Comparison of ENCODE assay signal across 9 mouse cellular contexts in genomic region chr9:75280814-75281213, GRCm38 (mm10). TPM values are rescaled to one million over a fixed set of nuclear protein-coding genes. Genes with fewer than 3 reads are reported as not detected.
DNase-seq lines count a peak whose midpoint lies in the region; ATAC-seq and TF ChIP-seq lines count a peak whose summit lies in the region.
"Had no signal": no experiment of that assay in that cellular context is flagged by ENCODE, and none has a peak within 500 bp of the region (broad histone marks: within the 10 kb centered on the region; RNA-seq: fewer than 3 reads in every experiment).

No protein-coding gene starts in this region.

- no peaks in the 10 kb centered on the region for H3K9me3 ChIP-seq in hindbrain, postnatal 0 days (ENCODE audit: low read length)
- H3K9me3 ChIP-seq in hindbrain, embryonic 14.5 days (ENCODE audit: control insufficient read depth, low read length), result no peaks in the 10 kb centered on the region
- no peaks in the 10 kb centered on the region for H3K9me3 ChIP-seq in embryonic facial prominence, embryonic 14.5 days (ENCODE audit: control insufficient read depth, low read length)
- H3K9me3 ChIP-seq: neural tube, embryonic 12.5 days had no signal

- 44% methylated on average over 5 of the region's 5 CpGs for WGBS in hindbrain, postnatal 0 days
- WGBS in hindbrain, embryonic 14.5 days, result 50% methylated on average over 5 of the region's 5 CpGs
- WGBS in embryonic facial prominence, embryonic 14.5 days, result 48% methylated on average over 5 of the region's 5 CpGs

- H3K79me3 ChIP-seq in C2C12 (ENCODE audit: low read depth), result no peaks in the 10 kb centered on the region

- no peaks in the 10 kb centered on the region for H3K4me1 ChIP-seq in hindbrain, postnatal 0 days (ENCODE audit: insufficient read depth, low read length)
- no peaks in the 10 kb centered on the region for H3K4me1 ChIP-seq in hindbrain, embryonic 14.5 days (replicated peaks; ENCODE audit: control insufficient read depth, insufficient read depth, low read length)
- no peaks in the 10 kb centered on the region for H3K4me1 ChIP-seq in embryonic facial prominence, embryonic 14.5 days (ENCODE audit: control insufficient read depth, insufficient read depth, low read length)
- H3K4me1 ChIP-seq: neural tube, embryonic 12.5 days had no signal

- H3K4me3 ChIP-seq in hindbrain, postnatal 0 days (ENCODE audit: low read length), result no peak overlapping the region
- H3K4me3 ChIP-seq in hindbrain, embryonic 14.5 days (replicated peaks; ENCODE audit: low read length), result no peak overlapping the region
- no peak overlapping the region for H3K4me3 ChIP-seq in C2C12 (ENCODE audit: insufficient read depth, poor library complexity, severe bottlenecking)
- no peak overlapping the region for H3K4me3 ChIP-seq in embryonic facial prominence, embryonic 14.5 days (ENCODE audit: low read depth, low read length)
- H3K4me3 ChIP-seq: neural tube, embryonic 12.5 days had no signal

- H3K4me2 ChIP-seq in hindbrain, postnatal 0 days (ENCODE audit: low read depth, low read length), result no peak overlapping the region
- H3K4me2 ChIP-seq in hindbrain, embryonic 14.5 days (replicated peaks), result no peak overlapping the region
- H3K4me2 ChIP-seq in embryonic facial prominence, embryonic 14.5 days (ENCODE audit: low read depth, low read length), result no peak overlapping the region
- H3K4me2 ChIP-seq: neural tube, embryonic 12.5 days had no signal

- intact Hi-C loops in left cerebral cortex, postnatal 4 days (cut with DNase I), result loop anchor here (5.0 kb wide), 1 partner anchor 231 kb away; no protein-coding TSS in a partner anchor

- H3ac ChIP-seq in C2C12 (ENCODE audit: control insufficient read depth, insufficient read length, low read depth), result no peak overlapping the region

- no peaks in the 10 kb centered on the region for H3K79me2 ChIP-seq in C2C12 (ENCODE audit: control insufficient read depth, insufficient read depth)

- ATAC-seq in hindbrain, postnatal 0 days, result no peak
- ATAC-seq in hindbrain, embryonic 14.5 days (ENCODE audit: low FRiP score), result no peak
- no peak for ATAC-seq in embryonic facial prominence, embryonic 14.5 days (ENCODE audit: low read depth)

- peak; percentile 62 for DNase-seq in hindbrain, postnatal 0 days (ENCODE audit: low spot score)
- no peak for DNase-seq in hindbrain, embryonic 14.5 days (ENCODE audit: low spot score)
- peak; percentile 64 for DNase-seq in adrenal gland, adult 2 months
- peak; percentile 24 for DNase-seq in embryonic facial prominence, embryonic 14.5 days (ENCODE audit: low spot score)
- DNase-seq in left cerebral cortex, postnatal 4 days, result peak; percentile 53
- peak; percentile 57 for DNase-seq in skeletal muscle tissue, adult 2 months (ENCODE audit: low read depth, low spot score)
- DNase-seq in urinary bladder, postnatal 25 days (ENCODE audit: low spot score), result no peak

- H3K27ac ChIP-seq in hindbrain, postnatal 0 days, result no peak overlapping the region
- H3K27ac ChIP-seq in hindbrain, embryonic 14.5 days, result no peak overlapping the region
- H3K27ac ChIP-seq in embryonic facial prominence, embryonic 14.5 days (replicated peaks; ENCODE audit: low read depth, low read length), result no peak overlapping the region
- H3K27ac ChIP-seq: neural tube, embryonic 12.5 days had no signal

- H3K27me3 ChIP-seq in hindbrain, postnatal 0 days (ENCODE audit: insufficient read depth, low read length), result no peaks in the 10 kb centered on the region
- H3K27me3 ChIP-seq in hindbrain, embryonic 14.5 days (ENCODE audit: control insufficient read depth, insufficient read depth, low read length), result no peaks in the 10 kb centered on the region
- H3K27me3 ChIP-seq in C2C12 (ENCODE audit: control insufficient read depth, insufficient read depth, insufficient read length), result peaks cover 21% of the 10 kb centered on the region
- no peaks in the 10 kb centered on the region for H3K27me3 ChIP-seq in embryonic facial prominence, embryonic 14.5 days (replicated peaks; ENCODE audit: control insufficient read depth, insufficient read depth, low read length)
- H3K27me3 ChIP-seq: neural tube, embryonic 12.5 days had no signal

- peak; percentile 56 for TF ChIP-seq CTCF in hindbrain, postnatal 0 days (IDR thresholded peaks at IDR 0.05; ENCODE audit: low read depth)
- TF ChIP-seq CTCF in C2C12 (IDR thresholded peaks at IDR 0.05; ENCODE audit: control insufficient read depth, insufficient read depth, insufficient read length), result peak; percentile 5

- no peak overlapping the region for H3K9ac ChIP-seq in hindbrain, postnatal 0 days (replicated peaks; ENCODE audit: low read length)
- H3K9ac ChIP-seq in hindbrain, embryonic 14.5 days, result no peak overlapping the region
- no peak overlapping the region for H3K9ac ChIP-seq in embryonic facial prominence, embryonic 14.5 days (ENCODE audit: low read depth, low read length)
- H3K9ac ChIP-seq: neural tube, embryonic 12.5 days had no signal

- no peaks in the 10 kb centered on the region for H3K36me3 ChIP-seq in hindbrain, postnatal 0 days (ENCODE audit: insufficient read depth, low read length)
- no peaks in the 10 kb centered on the region for H3K36me3 ChIP-seq in hindbrain, embryonic 14.5 days (replicated peaks; ENCODE audit: control insufficient read depth, insufficient read depth)
- H3K36me3 ChIP-seq in C2C12 (ENCODE audit: control insufficient read depth, insufficient read depth), result no peaks in the 10 kb centered on the region
- no peaks in the 10 kb centered on the region for H3K36me3 ChIP-seq in embryonic facial prominence, embryonic 14.5 days (ENCODE audit: control insufficient read depth, insufficient read depth, low read length)
- H3K36me3 ChIP-seq: neural tube, embryonic 12.5 days had no signal

TF ChIP-seq in C2C12, 6 proteins besides CTCF, POLR2A, EP300 and RAD21:
- TF ChIP-seq FOSL1 (IDR thresholded peaks at IDR 0.05; ENCODE audit: insufficient read depth, low read length, poor library complexity, severe bottlenecking) (no peak), USF1 (IDR thresholded peaks at IDR 0.05; ENCODE audit: low read depth) (no peak), MAX (IDR thresholded peaks at IDR 0.05) (no peak), MYOG (IDR thresholded peaks at IDR 0.05; ENCODE audit: control insufficient read depth, extremely low read depth, insufficient read length) (no peak), MYOD1 (IDR thresholded peaks at IDR 0.05; ENCODE audit: control insufficient read depth, insufficient read length, low read depth) (no peak), CEBPB (IDR thresholded peaks at IDR 0.05; ENCODE audit: low read depth) (no peak)

RNA-seq across cellular contexts. Expression of gene Gnb5, which starts 25.3 kb away (rescaled TPM):
- 92.1 and 96.0 TPM in 2 replicates for total RNA-seq in hindbrain, postnatal 0 days (2014; rRNA removed)
- 98.6 and 104 TPM in 2 replicates for polyA plus RNA-seq in hindbrain, postnatal 0 days (2015; fragmentation: Nextera tagmentation; extraction: Ambion mirVana)
- polyA plus RNA-seq in hindbrain, embryonic 14.5 days (2014; fragmentation: Nextera tagmentation; extraction: Ambion mirVana), result 89.7 and 94.9 TPM in 2 replicates
- 7.2 TPM for polyA plus RNA-seq in C2C12 (2012; fragmentation: generic; extraction: Trizol)
- 10 to 100 TPM; 35.4 to 62.6 TPM for total RNA-seq in adrenal gland, adult 2 months (2021)
- polyA plus RNA-seq in adrenal gland, adult 2 months (2012; rRNA removed), result 31.1 and 35.5 TPM in 2 replicates
- polyA plus RNA-seq in embryonic facial prominence, embryonic 14.5 days (2014; fragmentation: Nextera tagmentation; extraction: Ambion mirVana), result 30.3 and 31.1 TPM in 2 replicates
- total RNA-seq in left cerebral cortex, postnatal 4 days (2021), result 10 to 100 TPM; 74.6 to 78.1 TPM

RNA-seq across cellular contexts. Expression of gene Myo5c, which starts 49.0 kb away (rescaled TPM):
- 0.26 and 0.75 TPM in 2 replicates for total RNA-seq in hindbrain, postnatal 0 days (2014; rRNA removed)
- 0.30 and 0.44 TPM in 2 replicates for polyA plus RNA-seq in hindbrain, postnatal 0 days (2015; fragmentation: Nextera tagmentation; extraction: Ambion mirVana)
- 0.34 and 0.54 TPM in 2 replicates for polyA plus RNA-seq in hindbrain, embryonic 14.5 days (2014; fragmentation: Nextera tagmentation; extraction: Ambion mirVana)
- 0.01 TPM for polyA plus RNA-seq in C2C12 (2012; fragmentation: generic; extraction: Trizol)
- total RNA-seq in adrenal gland, adult 2 months (2021), result 1 to 10 TPM; 2.5 to 3.7 TPM
- 0.38 and 1.4 TPM in 2 replicates for polyA plus RNA-seq in adrenal gland, adult 2 months (2012; rRNA removed)
- polyA plus RNA-seq in embryonic facial prominence, embryonic 14.5 days (2014; fragmentation: Nextera tagmentation; extraction: Ambion mirVana), result 2.0 and 3.4 TPM in 2 replicates
- under 1 TPM; 0.14 to 0.32 TPM for total RNA-seq in left cerebral cortex, postnatal 4 days (2021)

Comparison
In these comparisons a context has a peak if more than half of its experiments do, and no peak if none do; other contexts are left out.
1. DNase-seq: peak in hindbrain, postnatal 0 days (single experiment), adrenal gland, adult 2 months (single experiment), embryonic facial prominence, embryonic 14.5 days (single experiment), left cerebral cortex, postnatal 4 days (single experiment) and skeletal muscle tissue, adult 2 months (single experiment); none in hindbrain, embryonic 14.5 days (single experiment) and urinary bladder, postnatal 25 days (single experiment).